Mouse (Mus musculus): ENCODE measurements around the gene Sec24a. TPM values are rescaled to one million over a fixed set of nuclear protein-coding genes. Genes with fewer than 3 reads are reported as not detected.
"Not testable (repeated sequence)": the region's sequence is repeated elsewhere in the genome, so short reads cannot be mapped to it uniquely, and the experiment has no call there.

The Sec24a gene
- polyA plus RNA-seq, 1 experiment from 2014 or later = 8.4 TPM

DNA sequence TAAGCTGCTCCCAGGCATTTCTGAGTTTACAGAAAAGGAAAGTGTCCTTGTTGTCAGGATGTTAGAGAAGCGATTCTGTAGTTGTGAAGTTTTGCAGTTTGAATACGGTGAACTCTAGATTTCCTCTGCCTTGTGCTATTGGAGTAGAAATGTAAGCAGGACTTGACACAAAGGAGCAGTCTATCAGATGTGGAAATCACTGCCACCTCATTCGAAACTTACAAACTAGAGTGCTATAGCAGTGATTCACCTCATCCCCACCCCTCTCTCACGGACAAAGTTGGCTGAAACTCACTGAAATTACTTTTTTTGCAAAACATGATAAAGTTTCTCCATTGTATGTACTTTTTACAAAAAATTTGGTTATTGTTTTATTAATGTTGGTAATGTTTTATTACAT lies 1.4 kb upstream of the Sec24a start:
- Histone ChIP-seq H3K4me2 (replicated peaks; ENCODE audit: low read depth) (peak overlapping the region; percentile 86), H3K4me3 (ENCODE audit: low read depth, low read length) (peak overlapping the region; percentile 94; the same call in 1 of the 2 replicates), H3K9ac (ENCODE audit: low read length) (no peak overlapping the region; the same call in 1 of the 2 replicates)

DNA sequence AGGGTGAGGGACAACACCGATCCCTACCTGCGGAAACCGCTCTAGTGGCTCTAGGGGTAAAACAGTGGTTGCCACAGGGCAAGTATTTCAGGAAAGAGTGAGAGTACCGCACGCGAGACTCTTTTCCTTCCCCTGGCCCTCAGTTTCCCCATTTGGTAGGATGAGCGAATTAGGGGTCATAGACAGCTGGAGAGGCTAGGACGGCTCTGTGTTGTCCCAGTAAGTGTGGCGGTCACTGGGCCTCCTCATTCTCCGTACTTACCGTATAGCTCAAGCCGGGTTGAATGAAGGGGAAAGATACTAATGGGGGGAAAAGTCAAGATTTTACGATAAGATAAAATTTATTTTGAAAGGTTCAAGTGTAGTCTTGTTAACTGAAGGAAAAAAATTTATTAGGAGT lies 521 bp upstream of the Sec24a start:
- Histone ChIP-seq H3K27me3 (ENCODE audit: control insufficient read depth, insufficient read depth, low read length) (no peaks in the 10 kb centered on the region), H3K4me3 (ENCODE audit: low read depth, low read length) (peak overlapping the region; percentile 94), H3K4me1 (replicated peaks; ENCODE audit: control insufficient read depth, insufficient read depth) (peaks cover 4% of the 10 kb centered on the region), H3K36me3 (ENCODE audit: control insufficient read depth, insufficient read depth, low read length) (no peaks in the 10 kb centered on the region), H3K4me2 (replicated peaks; ENCODE audit: low read depth) (peak overlapping the region; percentile 86), H3K9ac (ENCODE audit: low read length) (peak overlapping the region; percentile 93), H3K27ac (replicated peaks) (peak overlapping the region; percentile 58; the same call in 1 of the 2 replicates), H3K9me3 (ENCODE audit: control insufficient read depth, low read length) (no peaks in the 10 kb centered on the region)
- DNase-seq (ENCODE audit: low spot score) = no peak
- TF ChIP-seq EP300 (optimal IDR thresholded peaks at IDR 0.05) = no peak
- TF ChIP-seq CTCF (IDR thresholded peaks at IDR 0.05; ENCODE audit: low read depth) = no peak
- no peak for ATAC-seq (ENCODE audit: low FRiP score, low TSS enrichment)
- WGBS = 2% methylated on average over 13 of the region's 13 CpGs

More for the DNA sequence above, 1.4 kb upstream of the Sec24a start:
- ATAC-seq (ENCODE audit: low FRiP score, low TSS enrichment) (no peak), DNase-seq (ENCODE audit: low spot score) (no peak)
- Histone ChIP-seq H3K36me3 (ENCODE audit: control insufficient read depth, insufficient read depth, low read length) (no peaks in the 10 kb centered on the region), H3K4me1 (replicated peaks; ENCODE audit: control insufficient read depth, insufficient read depth) (peaks cover 4% of the 10 kb centered on the region), H3K9me3 (ENCODE audit: control insufficient read depth, low read length) (no peaks in the 10 kb centered on the region), H3K27me3 (ENCODE audit: control insufficient read depth, insufficient read depth, low read length) (no peaks in the 10 kb centered on the region), H3K27ac (replicated peaks) (no peak overlapping the region)
- WGBS = 63% methylated on average over 4 of the region's 4 CpGs
- TF ChIP-seq CTCF (IDR thresholded peaks at IDR 0.05; ENCODE audit: low read depth) = no peak
- TF ChIP-seq EP300 (optimal IDR thresholded peaks at IDR 0.05) = no peak

DNA sequence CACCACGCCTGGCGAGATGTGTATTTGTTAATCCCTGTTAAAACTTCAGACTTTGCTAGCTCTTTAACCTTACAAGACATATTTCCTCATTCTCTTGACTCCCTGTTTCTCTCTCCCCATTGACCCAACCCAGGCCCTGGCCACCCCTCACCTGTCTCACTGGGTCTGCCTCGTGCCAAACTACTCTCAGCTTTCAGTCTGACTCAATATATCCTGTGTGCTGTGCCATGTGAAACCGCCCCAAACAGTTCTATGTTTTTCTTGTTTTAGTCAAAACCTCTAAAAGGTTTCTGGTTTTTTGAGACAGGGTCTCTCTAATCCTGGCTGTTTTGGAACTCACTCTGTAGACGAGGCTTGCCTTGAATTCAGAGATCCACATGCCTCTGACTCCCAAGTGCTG lies 2.2 kb downstream of the Sec24a start:
- Histone ChIP-seq H3K4me1 (replicated peaks; ENCODE audit: control insufficient read depth, insufficient read depth) (peaks cover 4% of the 10 kb centered on the region), H3K4me3 (ENCODE audit: low read depth, low read length) (no peak overlapping the region), H3K9ac (ENCODE audit: low read length) (no peak overlapping the region), H3K27ac (replicated peaks) (no peak overlapping the region), H3K27me3 (ENCODE audit: control insufficient read depth, insufficient read depth, low read length) (no peaks in the 10 kb centered on the region), H3K4me2 (replicated peaks; ENCODE audit: low read depth) (no peak overlapping the region), H3K9me3 (ENCODE audit: control insufficient read depth, low read length) (no peaks in the 10 kb centered on the region), H3K36me3 (ENCODE audit: control insufficient read depth, insufficient read depth, low read length) (no peaks in the 10 kb centered on the region)
- DNase-seq (ENCODE audit: low spot score) (no peak), ATAC-seq (ENCODE audit: low FRiP score, low TSS enrichment) (no peak)
- no peak for TF ChIP-seq CTCF (IDR thresholded peaks at IDR 0.05; ENCODE audit: low read depth)
- WGBS = 75% methylated on average over 5 of the region's 5 CpGs

DNA sequence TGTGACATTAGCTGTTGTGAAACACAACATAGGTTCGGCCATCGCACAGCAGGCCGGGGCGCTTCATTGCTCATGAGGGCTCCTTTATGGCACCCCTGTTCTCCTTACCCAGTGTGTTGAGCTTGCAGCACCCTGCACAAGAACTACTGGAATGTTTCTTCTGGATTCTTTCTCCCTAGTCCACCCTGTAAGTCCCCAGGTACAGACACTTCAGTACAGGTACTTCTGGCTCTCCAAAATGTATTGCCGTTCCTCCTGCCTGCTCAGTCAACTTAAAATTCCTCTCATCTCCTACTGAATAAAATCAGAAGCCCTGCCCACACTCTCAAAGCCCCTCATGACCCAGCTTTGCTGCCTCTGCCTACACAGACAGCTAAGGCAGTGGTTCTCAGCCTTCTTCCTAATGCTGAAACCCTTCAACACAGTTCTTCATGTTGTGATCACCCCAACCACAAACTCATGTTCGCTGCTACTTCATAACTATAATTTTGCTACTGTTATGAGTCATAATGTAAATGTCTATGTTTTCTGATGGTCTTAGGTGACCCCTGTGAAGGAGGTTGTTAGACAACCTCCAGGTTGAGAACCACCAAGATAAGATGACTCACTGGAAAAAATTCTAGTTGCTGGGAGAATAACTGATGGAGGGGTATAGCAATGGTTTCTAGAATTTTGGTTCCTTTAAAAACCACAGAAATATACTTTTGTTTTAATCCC lies 3.3 kb downstream of the Sec24a start:
- ATAC-seq (ENCODE audit: low FRiP score, low TSS enrichment) (no peak), DNase-seq (ENCODE audit: low spot score) (no peak)
- H3K27me3 ChIP-seq (ENCODE audit: control insufficient read depth, insufficient read depth, low read length) = no peaks in the 10 kb centered on the region
- 84% methylated on average over 6 of the region's 6 CpGs for WGBS
- H3K4me3 ChIP-seq (ENCODE audit: low read depth, low read length) = no peak overlapping the region
- H3K27ac ChIP-seq (replicated peaks) = peak overlapping the region; percentile 63
- H3K9ac ChIP-seq (ENCODE audit: low read length) = no peak overlapping the region
- TF ChIP-seq CTCF (IDR thresholded peaks at IDR 0.05; ENCODE audit: low read depth) = no peak
- no peak for TF ChIP-seq EP300 (optimal IDR thresholded peaks at IDR 0.05)
- no peaks in the 10 kb centered on the region for H3K36me3 ChIP-seq (ENCODE audit: control insufficient read depth, insufficient read depth, low read length)
- H3K4me1 ChIP-seq (replicated peaks; ENCODE audit: control insufficient read depth, insufficient read depth) = peaks cover 4% of the 10 kb centered on the region
- H3K4me2 ChIP-seq (replicated peaks; ENCODE audit: low read depth) = no peak overlapping the region
- H3K9me3 ChIP-seq (ENCODE audit: control insufficient read depth, low read length) = no peaks in the 10 kb centered on the region

DNA sequence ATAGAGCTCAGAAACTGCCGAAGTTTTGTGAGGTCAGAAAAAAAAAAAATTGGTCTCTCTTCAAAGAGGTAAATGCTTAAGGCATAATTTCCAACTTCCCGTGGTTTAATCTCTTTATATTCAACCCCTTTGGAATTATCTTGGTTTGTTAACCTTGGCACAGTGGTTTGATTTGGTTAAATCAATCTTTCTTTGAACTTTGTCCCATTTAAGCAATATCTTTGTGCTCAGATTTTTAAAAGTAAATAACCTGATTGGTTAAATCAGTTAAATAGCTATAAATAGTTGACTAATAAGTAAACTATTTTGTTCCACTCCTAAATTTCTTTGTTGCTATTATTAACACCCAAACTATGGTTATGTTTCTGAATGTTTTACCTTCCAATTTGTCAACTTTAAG lies 4.2 kb downstream of the Sec24a start:
- Histone ChIP-seq H3K9ac (ENCODE audit: low read length) (no peak overlapping the region), H3K9me3 (ENCODE audit: control insufficient read depth, low read length) (no peaks in the 10 kb centered on the region), H3K27ac (replicated peaks) (no peak overlapping the region), H3K27me3 (ENCODE audit: control insufficient read depth, insufficient read depth, low read length) (no peaks in the 10 kb centered on the region), H3K36me3 (ENCODE audit: control insufficient read depth, insufficient read depth, low read length) (no peaks in the 10 kb centered on the region), H3K4me2 (replicated peaks; ENCODE audit: low read depth) (no peak overlapping the region), H3K4me3 (ENCODE audit: low read depth, low read length) (no peak overlapping the region), H3K4me1 (replicated peaks; ENCODE audit: control insufficient read depth, insufficient read depth) (no peaks in the 10 kb centered on the region; the same call in 1 of the 2 replicates)
- no peak for DNase-seq (ENCODE audit: low spot score)
- TF ChIP-seq CTCF (IDR thresholded peaks at IDR 0.05; ENCODE audit: low read depth) (no peak), EP300 (optimal IDR thresholded peaks at IDR 0.05) (peak; percentile 34)
- no peak for ATAC-seq (ENCODE audit: low FRiP score, low TSS enrichment)
- 47% methylated on average over 2 of the region's 2 CpGs for WGBS

DNA sequence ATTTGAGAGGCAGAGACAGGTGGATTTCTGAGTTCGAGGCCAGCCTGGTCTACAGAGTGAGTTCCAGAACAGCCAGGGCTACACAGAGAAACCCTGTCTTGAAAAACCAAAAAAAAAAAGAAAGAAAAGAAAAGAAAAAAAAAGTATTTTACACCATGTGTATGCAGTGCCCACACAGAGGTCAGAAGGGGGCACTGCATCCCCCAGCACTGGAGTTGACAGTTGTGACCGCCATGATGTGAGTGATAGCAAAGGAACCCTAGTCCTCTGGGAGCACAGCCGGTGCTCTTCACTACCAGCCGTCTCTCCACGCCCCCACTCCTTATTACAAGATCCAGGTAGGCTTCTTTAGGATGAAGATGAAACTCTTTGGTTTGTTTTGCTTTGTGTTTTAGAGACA lies 5.2 kb downstream of the Sec24a start:
- not testable (repeated sequence) for H3K36me3 ChIP-seq (ENCODE audit: control insufficient read depth, insufficient read depth, low read length); H3K4me3 ChIP-seq (ENCODE audit: low read depth, low read length); ATAC-seq (ENCODE audit: low FRiP score, low TSS enrichment); H3K27ac ChIP-seq (replicated peaks); DNase-seq (ENCODE audit: low spot score); H3K27me3 ChIP-seq (ENCODE audit: control insufficient read depth, insufficient read depth, low read length); H3K9ac ChIP-seq (ENCODE audit: low read length); H3K4me2 ChIP-seq (replicated peaks; ENCODE audit: low read depth); H3K4me1 ChIP-seq (replicated peaks; ENCODE audit: control insufficient read depth, insufficient read depth); H3K9me3 ChIP-seq (ENCODE audit: control insufficient read depth, low read length)
- WGBS = 94% methylated on average over 5 of the region's 5 CpGs

Measured in stomach, postnatal 0 days (tissue).